Mouse (Mus musculus) hindbrain, embryonic 15.5 days (tissue): ENCODE data around the gene Lrrfip2. TPM values are rescaled to one million over a fixed set of nuclear protein-coding genes. Genes with fewer than 3 reads are reported as not detected.

Experiments
- ATAC-seq: fragments of 200-750 bp; cut with Nextera tagmentation; 2 replicates; pipeline ENCODE4 v1.8.0; 2017; ENCODE audit warnings: low read depth, moderate number of reproducible peaks, moderate TSS enrichment; ENCODE audit not compliant: low FRiP score
- H3K27ac ChIP-seq: fragments of 300-500 bp; sonication (generic); replicated peaks from 2 replicates; pipeline ENCODE4 v1.5.1; 2015; ENCODE audit warnings: mild to moderate bottlenecking, inconsistent platforms
- H3K27me3 ChIP-seq: fragments of 300-500 bp; sonication (generic); 2 replicates; pipeline ENCODE4 v1.6.1; 2015; ENCODE audit warnings: control low read depth, inconsistent platforms
- H3K36me3 ChIP-seq: fragments of 300-500 bp; sonication (generic); 2 replicates; pipeline ENCODE4 v1.6.1; 2015; ENCODE audit warnings: control low read depth, inconsistent platforms
- H3K4me1 ChIP-seq: fragments of 300-500 bp; sonication (generic); replicated peaks from 2 replicates; pipeline ENCODE4 v1.6.1; 2015; ENCODE audit warnings: control low read depth, inconsistent platforms
- H3K4me2 ChIP-seq: fragments of 300-500 bp; sonication (generic); 2 replicates; pipeline ENCODE4 v1.6.1; 2015; ENCODE audit warnings: moderate library complexity, mild to moderate bottlenecking, inconsistent platforms
- H3K4me3 ChIP-seq: fragments of 300-500 bp; sonication (generic); 2 replicates; pipeline ENCODE4 v1.5.1; 2015; ENCODE audit warnings: mild to moderate bottlenecking, inconsistent platforms
- H3K9ac ChIP-seq: fragments of 300-500 bp; sonication (generic); 2 replicates; pipeline ENCODE4 v1.6.1; 2015; ENCODE audit warnings: inconsistent platforms
- H3K9me3 ChIP-seq: fragments of 300-500 bp; sonication (generic); 2 replicates; pipeline ENCODE4 v1.6.1; 2016; ENCODE audit warnings: control low read depth, inconsistent platforms
- WGBS: fragments of 180-500 bp; shearing (Covaris S2); methylation state at CpG from one replicate; pipeline ENCODE4 v1.1.7; 2015; 5-methylcytosine and 5-hydroxymethylcytosine counted together
- polyA plus RNA-seq: library from polyadenylated mRNA; unstranded; fragments of >200 nt; fragmentation: Nextera tagmentation; extraction: Ambion mirVana; gene quantifications from 2 replicates; pipeline ENCODE4 v1.2.1, GENCODE M21; 2015

Lrrfip2 gene
- polyA plus RNA-seq, 1 experiment from 2014 or later = 45.9 TPM

GRCm38 (mm10) chr9:111243384-111243783 lies 126.0 kb downstream of the Lrrfip2 start:
- H3K4me2 ChIP-seq = no peak overlapping the region
- H3K36me3 ChIP-seq = peaks cover 32% of the 10 kb centered on the region
- no peak for ATAC-seq
- no peak overlapping the region for H3K27ac ChIP-seq
- WGBS = 77% methylated on average over 6 of the region's 6 CpGs
- H3K4me3 ChIP-seq = no peak overlapping the region
- no peaks in the 10 kb centered on the region for H3K4me1 ChIP-seq
- H3K9ac ChIP-seq = no peak overlapping the region
- H3K9me3 ChIP-seq = no peaks in the 10 kb centered on the region
- no peaks in the 10 kb centered on the region for H3K27me3 ChIP-seq

GRCm38 (mm10) chr9:111245546-111245945 lies 128.2 kb downstream of the Lrrfip2 start:
- no peak overlapping the region for H3K27ac ChIP-seq
- H3K36me3 ChIP-seq = peaks cover 27% of the 10 kb centered on the region
- no peak overlapping the region for H3K9ac ChIP-seq
- no peak overlapping the region for H3K4me2 ChIP-seq
- no peaks in the 10 kb centered on the region for H3K9me3 ChIP-seq
- no peak overlapping the region for H3K4me3 ChIP-seq
- ATAC-seq = no peak
- H3K4me1 ChIP-seq = no peaks in the 10 kb centered on the region
- H3K27me3 ChIP-seq = no peaks in the 10 kb centered on the region
- 79% methylated on average over 6 of the region's 6 CpGs for WGBS

- Histone ChIP-seq H3K9ac (no peak overlapping the region), H3K36me3 (peaks cover 28% of the 10 kb centered on the region; the same call in 1 of the 2 replicates), H3K4me2 (no peak overlapping the region), H3K27me3 (no peaks in the 10 kb centered on the region), H3K4me1 (no peaks in the 10 kb centered on the region), H3K9me3 (no peaks in the 10 kb centered on the region), H3K4me3 (no peak overlapping the region), H3K27ac (no peak overlapping the region)
- 93% methylated on average over 3 of the region's 3 CpGs for WGBS
- ATAC-seq = no peak
Measured at GRCm38 (mm10) chr9:111247682-111248246, 130.4 kb downstream of the Lrrfip2 start.

- H3K4me3 ChIP-seq = no peak overlapping the region
- no peak overlapping the region for H3K4me2 ChIP-seq
- no peak overlapping the region for H3K9ac ChIP-seq
- 81% methylated on average over 7 of the region's 7 CpGs for WGBS
- H3K27me3 ChIP-seq = no peaks in the 10 kb centered on the region
- no peaks in the 10 kb centered on the region for H3K9me3 ChIP-seq
- no peaks in the 10 kb centered on the region for H3K4me1 ChIP-seq
- H3K27ac ChIP-seq = no peak overlapping the region
- peaks cover 37% of the 10 kb centered on the region for H3K36me3 ChIP-seq
- no peak for ATAC-seq
Measured at GRCm38 (mm10) chr9:111252161-111252869, 134.9 kb downstream of the Lrrfip2 start.

GRCm38 (mm10) chr9:111260360-111260985 lies 143.1 kb downstream of the Lrrfip2 start:
- Histone ChIP-seq H3K27me3 (no peaks in the 10 kb centered on the region), H3K4me2 (no peak overlapping the region), H3K9ac (no peak overlapping the region), H3K36me3 (peaks cover 25% of the 10 kb centered on the region), H3K27ac (no peak overlapping the region), H3K4me1 (no peaks in the 10 kb centered on the region), H3K4me3 (no peak overlapping the region), H3K9me3 (no peaks in the 10 kb centered on the region)
- peak; percentile 83 for ATAC-seq
- WGBS = 56% methylated on average over 1 of the region's 1 CpGs

- 98% methylated on average over 4 of the region's 4 CpGs for WGBS
- Histone ChIP-seq H3K4me2 (no peak overlapping the region), H3K9me3 (no peaks in the 10 kb centered on the region), H3K4me3 (no peak overlapping the region), H3K27me3 (no peaks in the 10 kb centered on the region), H3K27ac (no peak overlapping the region), H3K36me3 (peaks cover 22% of the 10 kb centered on the region), H3K9ac (no peak overlapping the region), H3K4me1 (no peaks in the 10 kb centered on the region)
- no peak for ATAC-seq
Measured at GRCm38 (mm10) chr9:111261356-111261755, 144.0 kb downstream of the Lrrfip2 start.

- Histone ChIP-seq H3K4me2 (no peak overlapping the region), H3K4me3 (no peak overlapping the region), H3K27ac (no peak overlapping the region), H3K4me1 (peaks cover 13% of the 10 kb centered on the region), H3K9ac (no peak overlapping the region), H3K27me3 (no peaks in the 10 kb centered on the region), H3K36me3 (peaks cover 11% of the 10 kb centered on the region; the same call in 1 of the 2 replicates), H3K9me3 (no peaks in the 10 kb centered on the region)
- 98% methylated on average over 2 of the region's 2 CpGs for WGBS
- ATAC-seq = no peak
Measured at GRCm38 (mm10) chr9:111267998-111268397, 150.6 kb downstream of the Lrrfip2 start.

- peak overlapping the region; percentile 78 for H3K9ac ChIP-seq
- H3K36me3 ChIP-seq = peaks cover 6% of the 10 kb centered on the region; the same call in 1 of the 2 replicates
- H3K4me3 ChIP-seq = peak overlapping the region; percentile 77
- ATAC-seq = no peak
- H3K27ac ChIP-seq = peak overlapping the region; percentile 97
- H3K4me2 ChIP-seq = peak overlapping the region; percentile 72
- WGBS = 11% methylated on average over 5 of the region's 5 CpGs
- H3K27me3 ChIP-seq = no peaks in the 10 kb centered on the region
- H3K4me1 ChIP-seq = peaks cover 39% of the 10 kb centered on the region
- H3K9me3 ChIP-seq = no peaks in the 10 kb centered on the region
Measured at GRCm38 (mm10) chr9:111270606-111271005, 153.2 kb downstream of the Lrrfip2 start.

GRCm38 (mm10) chr9:111271056-111271433 lies 153.7 kb downstream of the Lrrfip2 start:
- H3K27ac ChIP-seq = peak overlapping the region; percentile 97
- H3K9ac ChIP-seq = peak overlapping the region; percentile 78
- 2% methylated on average over 32 of the region's 32 CpGs for WGBS
- H3K27me3 ChIP-seq = no peaks in the 10 kb centered on the region
- H3K4me3 ChIP-seq = peak overlapping the region; percentile 77
- no peaks in the 10 kb centered on the region for H3K9me3 ChIP-seq
- H3K4me1 ChIP-seq = peaks cover 44% of the 10 kb centered on the region
- peaks cover 6% of the 10 kb centered on the region; the same call in 1 of the 2 replicates for H3K36me3 ChIP-seq
- peak; percentile 85 for ATAC-seq
- peak overlapping the region; percentile 72 for H3K4me2 ChIP-seq

- peak within 1 kb of the TSS; percentile 91 for H3K9ac ChIP-seq
- H3K27ac ChIP-seq = peak within 1 kb of the TSS; percentile 97
- ATAC-seq = peak; percentile 99
- WGBS = under 1% methylated on average over 64 of the region's 64 CpGs
- H3K27me3 ChIP-seq = no peaks in the 10 kb centered on the region
- no peaks in the 10 kb centered on the region for H3K9me3 ChIP-seq
- peak within 1 kb of the TSS; percentile 74 for H3K4me2 ChIP-seq
- H3K4me3 ChIP-seq = peak within 1 kb of the TSS; percentile 77
- peaks cover 49% of the 10 kb centered on the region for H3K4me1 ChIP-seq
- H3K36me3 ChIP-seq = peaks cover 9% of the 10 kb centered on the region
Measured at GRCm38 (mm10) chr9:111271434-111272160, 154.2 kb downstream of the Lrrfip2 start, which contains the start of the genes Mlh1 and Epm2aip1. Mlh1 (minus strand) TSS chr9:111271791. Epm2aip1 (plus strand) TSS chr9:111271929.

GRCm38 (mm10) chr9:111272356-111272755 lies 155.0 kb downstream of the Lrrfip2 start:
- peak overlapping the region; percentile 74 for H3K4me2 ChIP-seq
- no peaks in the 10 kb centered on the region for H3K9me3 ChIP-seq
- H3K36me3 ChIP-seq = peaks cover 15% of the 10 kb centered on the region
- peak overlapping the region; percentile 95 for H3K27ac ChIP-seq
- peak overlapping the region; percentile 77 for H3K4me3 ChIP-seq
- H3K4me1 ChIP-seq = peaks cover 53% of the 10 kb centered on the region
- 15% methylated on average over 19 of the region's 19 CpGs for WGBS
- H3K9ac ChIP-seq = peak overlapping the region; percentile 91
- ATAC-seq = no peak
- H3K27me3 ChIP-seq = no peaks in the 10 kb centered on the region
